Mouse (Mus musculus) yolk sac, embryonic 10.5 days (tissue): ENCODE results near the gene Selenom.

Experiments
- DNase-seq: peaks from one replicate; pipeline ENCODE4 v3.0.0-alpha.2; 2017; ENCODE audit warnings: low spot score

Gene Selenom

GRCm38 (mm10) chr11:3514529-3515054 is at the start of gene Selenom:
Gene Selenom (plus strand): TSS chr11:3514684.
- peak; percentile 87 for DNase-seq

- peak; percentile 80 for DNase-seq
Measured at GRCm38 (mm10) chr11:3471448-3471850, 43.0 kb upstream of the Selenom start.

GRCm38 (mm10) chr11:3472484-3472883 is 42.0 kb upstream of the Selenom start:
- DNase-seq = peak; percentile 77

GRCm38 (mm10) chr11:3474480-3475115 is 39.9 kb upstream of the Selenom start:
- no peak for DNase-seq

- DNase-seq = no peak
Measured at GRCm38 (mm10) chr11:3475489-3475888, 39.0 kb upstream of the Selenom start.

GRCm38 (mm10) chr11:3483980-3484642 is 30.4 kb upstream of the Selenom start:
- no peak for DNase-seq

GRCm38 (mm10) chr11:3486349-3486748 is 28.1 kb upstream of the Selenom start:
- DNase-seq = no peak

GRCm38 (mm10) chr11:3487952-3488570 is 26.4 kb upstream of the Selenom start, which contains the start of gene Pla2g3:
Gene Pla2g3 (plus strand): TSS chr11:3488284.
- DNase-seq = no peak

- DNase-seq = no peak
Measured at GRCm38 (mm10) chr11:3489036-3489435, 25.4 kb upstream of the Selenom start.

GRCm38 (mm10) chr11:3492748-3493147 is 21.7 kb upstream of the Selenom start:
- DNase-seq = no peak

GRCm38 (mm10) chr11:3494857-3495256 is 19.6 kb upstream of the Selenom start:
- DNase-seq = no peak

GRCm38 (mm10) chr11:3495496-3495895 is 19.0 kb upstream of the Selenom start:
- DNase-seq = no peak

GRCm38 (mm10) chr11:3496756-3497155 is 17.7 kb upstream of the Selenom start:
- no peak for DNase-seq

GRCm38 (mm10) chr11:3497296-3497695 is 17.2 kb upstream of the Selenom start:
- DNase-seq = no peak

- no peak for DNase-seq
Measured at GRCm38 (mm10) chr11:3502057-3502456, 12.4 kb upstream of the Selenom start.

- DNase-seq = no peak
Measured at GRCm38 (mm10) chr11:3502459-3503072, 11.9 kb upstream of the Selenom start.

- DNase-seq = no peak
Measured at GRCm38 (mm10) chr11:3503755-3504693, 10.5 kb upstream of the Selenom start.

GRCm38 (mm10) chr11:3508226-3508625 is 6.3 kb upstream of the Selenom start:
- no peak for DNase-seq

GRCm38 (mm10) chr11:3509181-3510085 is 5.1 kb upstream of the Selenom start:
- DNase-seq = no peak

GRCm38 (mm10) chr11:3510321-3510720 is 4.2 kb upstream of the Selenom start:
- DNase-seq = no peak
